Mouse (Mus musculus): ENCODE results near the gene Dctn1. TPM values are rescaled to one million over a fixed set of nuclear protein-coding genes. Genes with fewer than 3 reads are reported as not detected.

Dctn1 gene
- polyA plus RNA-seq, 1 experiment from 2014 or later = 90.3 TPM

GRCm38 (mm10) chr6:83138056-83138455 lies 27.7 kb upstream of the Dctn1 start:
- peaks cover 5% of the 10 kb centered on the region; the same call in 1 of the 2 replicates for H3K36me3 ChIP-seq
- H3K9me3 ChIP-seq = no peaks in the 10 kb centered on the region
- ATAC-seq (ENCODE audit: insufficient number of reproducible peaks, low FRiP score, low TSS enrichment, low read depth) = no peak
- H3K27ac ChIP-seq = peak overlapping the region; percentile 100
- WGBS = under 1% methylated on average over 11 of the region's 11 CpGs
- peak overlapping the region; percentile 63 for H3K9ac ChIP-seq
- peak overlapping the region; percentile 81 for H3K4me2 ChIP-seq
- no peaks in the 10 kb centered on the region for H3K27me3 ChIP-seq
- peak overlapping the region; percentile 54 for H3K4me3 ChIP-seq
- H3K4me1 ChIP-seq = peaks cover 66% of the 10 kb centered on the region

DNA sequence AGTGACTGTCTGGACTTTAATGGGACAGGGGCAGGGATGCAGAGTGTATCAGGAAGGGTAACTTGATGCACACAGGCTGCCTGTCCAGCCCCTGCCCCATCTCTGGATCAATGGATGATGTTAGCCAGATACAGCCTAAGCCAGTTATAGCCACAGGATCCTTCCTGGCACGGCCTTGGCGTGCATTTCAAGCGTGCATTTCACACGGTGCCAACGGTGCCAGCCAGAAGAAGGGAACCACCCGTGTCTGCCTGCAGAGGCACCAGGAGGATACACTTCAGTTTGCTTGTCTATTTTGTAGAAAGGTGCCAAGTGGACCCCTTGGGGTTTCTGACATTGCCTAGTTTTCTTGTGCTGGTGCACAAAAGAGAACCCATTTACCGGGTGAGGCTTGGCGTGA lies 25.7 kb upstream of the Dctn1 start:
- Histone ChIP-seq H3K27me3 (no peaks in the 10 kb centered on the region), H3K4me1 (peaks cover 69% of the 10 kb centered on the region), H3K36me3 (peaks cover 8% of the 10 kb centered on the region; the same call in 1 of the 2 replicates), H3K9ac (no peak overlapping the region), H3K27ac (no peak overlapping the region), H3K9me3 (no peaks in the 10 kb centered on the region), H3K4me3 (no peak overlapping the region), H3K4me2 (no peak overlapping the region)
- 87% methylated on average over 8 of the region's 8 CpGs for WGBS
- ATAC-seq (ENCODE audit: insufficient number of reproducible peaks, low FRiP score, low TSS enrichment, low read depth) = no peak

DNA sequence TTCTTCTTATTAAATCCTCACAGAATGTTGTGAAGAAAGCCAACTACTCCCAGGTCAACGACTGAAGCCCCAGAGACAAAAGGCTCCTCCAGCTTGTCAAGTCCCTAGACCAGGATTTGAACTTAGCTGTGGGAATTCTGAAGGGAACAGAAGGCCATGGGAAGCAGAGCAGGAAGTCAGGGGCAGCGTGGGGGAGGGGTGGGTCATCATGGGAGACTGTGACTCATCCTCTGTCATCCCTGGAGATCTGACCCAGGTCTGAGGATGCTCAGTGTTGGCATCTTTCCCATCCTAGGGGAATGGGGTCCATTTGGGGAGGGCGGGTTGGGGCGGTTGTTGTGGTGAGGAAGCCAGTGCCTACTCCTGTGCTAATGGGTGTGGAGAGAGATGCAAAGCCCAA lies 24.1 kb upstream of the Dctn1 start:
- peaks cover 60% of the 10 kb centered on the region for H3K4me1 ChIP-seq
- peaks cover 19% of the 10 kb centered on the region for H3K36me3 ChIP-seq
- H3K4me2 ChIP-seq = peak overlapping the region; percentile 55
- H3K9ac ChIP-seq = peak overlapping the region; percentile 18; the same call in 1 of the 2 replicates
- H3K4me3 ChIP-seq = peak overlapping the region; percentile 30; the same call in 1 of the 2 replicates
- ATAC-seq (ENCODE audit: insufficient number of reproducible peaks, low FRiP score, low TSS enrichment, low read depth) = no peak
- WGBS = 44% methylated on average over 4 of the region's 4 CpGs
- H3K27me3 ChIP-seq = no peaks in the 10 kb centered on the region
- no peaks in the 10 kb centered on the region for H3K9me3 ChIP-seq
- H3K27ac ChIP-seq = peak overlapping the region; percentile 72; the same call in 1 of the 2 replicates

DNA sequence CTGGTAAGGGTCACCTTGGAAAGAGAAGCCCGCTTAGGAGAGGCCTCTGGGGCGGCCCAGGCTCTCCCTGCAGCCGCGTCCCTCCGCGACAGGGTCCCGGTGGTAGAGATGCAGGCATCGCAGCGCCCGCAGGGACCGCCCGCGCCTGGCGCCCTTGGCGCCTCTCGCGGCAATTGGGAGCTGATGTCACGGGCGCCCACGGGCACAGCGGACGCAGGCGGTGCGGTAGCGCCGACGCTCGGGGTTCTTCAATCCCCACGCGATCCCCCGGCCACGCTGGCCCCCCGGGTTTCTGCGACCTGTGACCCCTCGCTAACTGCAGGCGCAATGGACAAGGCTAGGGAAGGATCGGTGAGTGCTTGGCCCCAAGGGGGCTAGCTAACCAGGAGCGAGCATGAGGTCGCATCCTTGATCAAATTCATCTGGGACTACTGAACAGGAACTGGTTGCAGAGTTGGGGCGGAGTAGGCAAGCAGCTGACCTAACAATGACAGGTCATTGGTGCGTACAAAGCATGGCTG lies 23.4 kb upstream of the Dctn1 start:
- Histone ChIP-seq H3K9me3 (no peaks in the 10 kb centered on the region), H3K4me2 (peak overlapping the region; percentile 55)
- ATAC-seq (ENCODE audit: insufficient number of reproducible peaks, low FRiP score, low TSS enrichment, low read depth) = no peak

GRCm38 (mm10) chr6:83142886-83143285 lies 22.8 kb upstream of the Dctn1 start:
- Histone ChIP-seq H3K4me2 (peak overlapping the region; percentile 55; the same call in 1 of the 2 replicates), H3K9ac (no peak overlapping the region), H3K36me3 (peaks cover 31% of the 10 kb centered on the region), H3K4me3 (no peak overlapping the region), H3K27me3 (no peaks in the 10 kb centered on the region), H3K9me3 (no peaks in the 10 kb centered on the region), H3K4me1 (peaks cover 58% of the 10 kb centered on the region), H3K27ac (peak overlapping the region; percentile 72; the same call in 1 of the 2 replicates)
- ATAC-seq (ENCODE audit: insufficient number of reproducible peaks, low FRiP score, low TSS enrichment, low read depth) = no peak
- 46% methylated on average over 11 of the region's 11 CpGs for WGBS

More for the DNA sequence above, 23.4 kb upstream of the Dctn1 start:
- H3K4me3 ChIP-seq = peak overlapping the region; percentile 30
- no peaks in the 10 kb centered on the region for H3K27me3 ChIP-seq
- H3K27ac ChIP-seq = peak overlapping the region; percentile 72
- 7% methylated on average over 41 of the region's 41 CpGs for WGBS
- H3K4me1 ChIP-seq = peaks cover 60% of the 10 kb centered on the region
- peaks cover 25% of the 10 kb centered on the region for H3K36me3 ChIP-seq
- H3K9ac ChIP-seq = peak overlapping the region; percentile 18; the same call in 1 of the 2 replicates

DNA sequence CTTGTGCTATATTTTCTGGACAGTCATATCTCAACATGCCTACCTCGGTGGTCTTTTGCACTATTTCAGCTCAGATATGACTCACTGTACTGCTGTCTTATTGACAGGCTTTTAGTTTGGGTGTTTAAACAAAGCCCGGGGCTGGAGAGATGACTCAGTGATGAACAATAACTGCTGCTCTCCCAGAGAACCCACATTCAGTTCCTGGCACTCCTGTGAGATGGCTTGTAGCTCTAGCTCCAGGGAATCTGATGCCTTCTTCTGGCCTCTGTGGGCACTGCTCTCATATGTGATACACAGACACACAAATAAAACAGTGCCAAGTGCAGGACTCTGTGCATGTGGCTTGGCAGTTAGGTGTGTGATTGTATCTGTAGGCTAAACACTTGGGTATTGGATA lies 20.5 kb upstream of the Dctn1 start:
- ATAC-seq (ENCODE audit: insufficient number of reproducible peaks, low FRiP score, low TSS enrichment, low read depth) = no peak
- Histone ChIP-seq H3K9ac (no peak overlapping the region), H3K9me3 (no peaks in the 10 kb centered on the region), H3K4me2 (no peak overlapping the region), H3K27me3 (no peaks in the 10 kb centered on the region), H3K27ac (no peak overlapping the region), H3K4me3 (no peak overlapping the region), H3K36me3 (peaks cover 49% of the 10 kb centered on the region), H3K4me1 (peaks cover 35% of the 10 kb centered on the region)
- WGBS = 65% methylated on average over 2 of the region's 2 CpGs

GRCm38 (mm10) chr6:83145805-83146204 lies 19.9 kb upstream of the Dctn1 start:
- WGBS = 48% methylated on average over 9 of the region's 9 CpGs
- Histone ChIP-seq H3K4me2 (no peak overlapping the region), H3K9ac (no peak overlapping the region), H3K9me3 (no peaks in the 10 kb centered on the region), H3K4me1 (peaks cover 31% of the 10 kb centered on the region), H3K4me3 (no peak overlapping the region), H3K36me3 (peaks cover 55% of the 10 kb centered on the region), H3K27ac (peak overlapping the region; percentile 3; the same call in 1 of the 2 replicates), H3K27me3 (no peaks in the 10 kb centered on the region)
- ATAC-seq (ENCODE audit: insufficient number of reproducible peaks, low FRiP score, low TSS enrichment, low read depth) = no peak

- no peak for ATAC-seq (ENCODE audit: insufficient number of reproducible peaks, low FRiP score, low TSS enrichment, low read depth)
- no peaks in the 10 kb centered on the region for H3K27me3 ChIP-seq
- H3K4me1 ChIP-seq = peaks cover 18% of the 10 kb centered on the region
- no peak overlapping the region for H3K4me3 ChIP-seq
- H3K9me3 ChIP-seq = no peaks in the 10 kb centered on the region
- no peak overlapping the region for H3K9ac ChIP-seq
- peaks cover 70% of the 10 kb centered on the region for H3K36me3 ChIP-seq
- H3K27ac ChIP-seq = no peak overlapping the region
- no peak overlapping the region for H3K4me2 ChIP-seq
- 68% methylated on average over 7 of the region's 7 CpGs for WGBS
Observed at GRCm38 (mm10) chr6:83147280-83147679, 18.4 kb upstream of the Dctn1 start.

DNA sequence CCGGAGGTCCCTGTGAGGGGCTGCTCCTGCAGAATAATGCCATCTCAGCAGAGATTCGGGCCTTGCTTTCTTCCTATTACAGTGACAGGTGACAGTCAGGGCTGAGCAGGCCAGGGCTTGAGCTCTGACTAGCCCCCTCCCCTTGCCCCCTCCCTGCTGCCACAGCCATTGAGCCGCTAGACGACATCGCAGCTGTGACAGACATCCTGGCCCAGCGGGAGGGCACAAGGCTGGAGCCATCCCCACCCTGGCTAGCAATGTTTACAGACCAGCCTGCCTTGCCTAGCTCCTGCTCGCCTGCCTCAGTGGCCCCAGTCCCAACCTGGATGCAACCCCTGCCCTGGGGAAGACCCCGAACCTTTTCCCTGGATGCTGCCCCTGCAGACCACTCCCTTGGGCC lies 14.0 kb upstream of the Dctn1 start:
- WGBS = 42% methylated on average over 8 of the region's 8 CpGs
- Histone ChIP-seq H3K36me3 (peaks cover 69% of the 10 kb centered on the region), H3K27me3 (no peaks in the 10 kb centered on the region), H3K9me3 (no peaks in the 10 kb centered on the region), H3K27ac (0 out of 2 replicates have a peak overlapping the region, but pooled peaks have one; percentile 23), H3K4me1 (peaks cover 16% of the 10 kb centered on the region), H3K4me3 (no peak overlapping the region), H3K9ac (no peak overlapping the region), H3K4me2 (no peak overlapping the region)
- ATAC-seq (ENCODE audit: insufficient number of reproducible peaks, low FRiP score, low TSS enrichment, low read depth) = no peak

GRCm38 (mm10) chr6:83153038-83153437 lies 12.7 kb upstream of the Dctn1 start:
- no peak for ATAC-seq (ENCODE audit: insufficient number of reproducible peaks, low FRiP score, low TSS enrichment, low read depth)
- Histone ChIP-seq H3K9ac (no peak overlapping the region), H3K4me3 (no peak overlapping the region), H3K36me3 (peaks cover 56% of the 10 kb centered on the region), H3K9me3 (no peaks in the 10 kb centered on the region), H3K4me2 (no peak overlapping the region), H3K4me1 (peaks cover 16% of the 10 kb centered on the region), H3K27ac (no peak overlapping the region), H3K27me3 (no peaks in the 10 kb centered on the region)
- 85% methylated on average over 12 of the region's 12 CpGs for WGBS

DNA sequence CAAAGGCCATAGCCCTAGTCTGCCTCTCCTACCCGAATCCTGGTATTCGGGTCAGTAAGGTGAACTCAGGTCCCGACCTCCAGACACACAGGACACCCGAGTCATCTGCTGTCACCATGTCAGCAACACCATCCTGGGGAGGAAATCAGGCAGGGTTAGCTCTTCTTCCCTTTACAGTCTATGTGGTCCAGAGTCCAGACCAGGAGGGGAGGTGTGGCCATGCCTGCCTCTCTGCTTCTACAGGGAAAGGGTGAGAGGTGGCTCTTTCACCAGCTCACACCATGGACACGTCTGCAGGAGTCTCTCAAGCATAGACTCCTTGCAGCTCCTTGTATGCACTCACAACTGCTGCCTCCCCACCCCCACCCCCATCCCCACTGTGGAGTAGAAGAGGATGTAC lies 12.2 kb upstream of the Dctn1 start:
- no peak for ATAC-seq (ENCODE audit: insufficient number of reproducible peaks, low FRiP score, low TSS enrichment, low read depth)
- Histone ChIP-seq H3K36me3 (peaks cover 51% of the 10 kb centered on the region), H3K27me3 (no peaks in the 10 kb centered on the region), H3K27ac (no peak overlapping the region), H3K9me3 (no peaks in the 10 kb centered on the region), H3K4me2 (no peak overlapping the region), H3K4me1 (peaks cover 16% of the 10 kb centered on the region), H3K4me3 (no peak overlapping the region), H3K9ac (no peak overlapping the region)
- 72% methylated on average over 5 of the region's 5 CpGs for WGBS

DNA sequence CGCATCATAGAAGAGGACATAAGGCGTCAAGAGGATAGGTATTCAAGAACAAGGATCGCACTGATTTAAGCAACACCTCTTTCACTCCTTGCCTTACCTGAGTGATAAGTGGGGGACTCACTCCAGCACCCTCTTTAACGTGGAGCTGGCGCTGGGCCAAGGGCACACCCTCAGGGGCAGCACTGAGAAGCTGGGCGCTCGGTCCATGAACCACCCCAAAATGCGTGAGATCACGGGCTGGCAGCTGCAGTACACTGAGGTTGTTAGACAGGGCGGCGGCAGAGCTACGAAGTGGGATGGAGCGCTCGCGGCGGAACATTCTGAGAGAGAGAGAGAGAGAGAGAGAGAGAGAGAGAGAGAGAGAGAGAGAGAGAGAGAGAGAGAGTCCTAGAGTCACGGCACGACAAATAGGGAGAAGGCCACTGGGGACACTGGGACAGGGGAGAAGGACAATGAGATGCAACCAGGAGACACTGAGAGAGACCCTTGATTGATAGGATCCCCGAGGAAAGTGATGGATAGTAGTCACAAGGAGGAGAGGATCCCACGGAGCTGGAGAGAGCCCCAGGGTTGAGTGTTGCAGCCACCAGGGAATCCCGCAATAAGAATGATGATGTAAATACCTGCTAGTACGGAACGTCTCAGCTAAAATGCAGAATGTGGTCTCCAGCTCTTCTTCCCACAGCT lies 10.0 kb upstream of the Dctn1 start:
- no peak for ATAC-seq (ENCODE audit: insufficient number of reproducible peaks, low FRiP score, low TSS enrichment, low read depth)
- H3K4me1 ChIP-seq = peaks cover 16% of the 10 kb centered on the region
- WGBS = 7% methylated on average over 23 of the region's 23 CpGs
- H3K9ac ChIP-seq = peak overlapping the region; percentile 35; the same call in 1 of the 2 replicates
- H3K9me3 ChIP-seq = no peaks in the 10 kb centered on the region
- H3K4me2 ChIP-seq = peak overlapping the region; percentile 86
- H3K36me3 ChIP-seq = peaks cover 29% of the 10 kb centered on the region
- no peak overlapping the region for H3K27ac ChIP-seq
- peaks cover 9% of the 10 kb centered on the region for H3K27me3 ChIP-seq
- H3K4me3 ChIP-seq = peak overlapping the region; percentile 51
